Mouse (Mus musculus) hindbrain, embryonic 16.5 days (tissue): ENCODE data around the gene Paxx. TPM values are rescaled to one million over a fixed set of nuclear protein-coding genes. Genes with fewer than 3 reads are reported as not detected.

Experiments
- ATAC-seq: fragments of 200-750 bp; cut with Nextera tagmentation; 2 replicates; pipeline ENCODE4 v1.8.0; 2017; ENCODE audit warnings: moderate TSS enrichment, moderate library complexity
- H3K27ac ChIP-seq: fragments of 300-500 bp; sonication (generic); 2 replicates; pipeline ENCODE4 v1.5.1; 2014; ENCODE audit warnings: low read depth, mild to moderate bottlenecking, control low read depth, low read length, moderate library complexity
- H3K27me3 ChIP-seq: fragments of 300-500 bp; sonication (generic); replicated peaks from 2 replicates; pipeline ENCODE4 v1.6.1; 2014; ENCODE audit warnings: low read length; ENCODE audit not compliant: control insufficient read depth, insufficient read depth
- H3K36me3 ChIP-seq: fragments of 300-500 bp; sonication (generic); 2 replicates; pipeline ENCODE4 v1.6.1; 2014; ENCODE audit warnings: mild to moderate bottlenecking, low read length, moderate library complexity, mixed read lengths; ENCODE audit not compliant: control insufficient read depth, insufficient read depth
- H3K4me1 ChIP-seq: fragments of 300-500 bp; sonication (generic); 2 replicates; pipeline ENCODE4 v1.6.1; 2014; ENCODE audit warnings: low read depth, low read length; ENCODE audit not compliant: control insufficient read depth, insufficient read depth
- H3K4me2 ChIP-seq: fragments of 300-500 bp; sonication (generic); 2 replicates; pipeline ENCODE4 v1.6.1; 2014; ENCODE audit warnings: mild to moderate bottlenecking, low read length, control low read depth, moderate library complexity
- H3K4me3 ChIP-seq: fragments of 300-500 bp; sonication (generic); 2 replicates; pipeline ENCODE4 v1.5.1; 2014; ENCODE audit warnings: mild to moderate bottlenecking, low read length, control low read depth, moderate library complexity
- H3K9ac ChIP-seq: fragments of 300-500 bp; sonication (generic); 2 replicates; pipeline ENCODE4 v1.6.1; 2014; ENCODE audit warnings: low read depth, mild to moderate bottlenecking, control low read depth, low read length, moderate library complexity
- H3K9me3 ChIP-seq: fragments of 300-500 bp; sonication (generic); 2 replicates; pipeline ENCODE4 v1.6.1; 2014; ENCODE audit warnings: mild to moderate bottlenecking, low read length, moderate library complexity; ENCODE audit not compliant: control insufficient read depth
- WGBS: fragments of 180-500 bp; shearing (Covaris S2); extraction: QIAGEN DNeasy Blood & Tissue Kit; methylation state at CpG from one replicate; pipeline ENCODE4 v1.1.7; 2014; 5-methylcytosine and 5-hydroxymethylcytosine counted together
- polyA plus RNA-seq: library from polyadenylated mRNA; unstranded; fragments of >200 nt; fragmentation: Nextera tagmentation; extraction: Ambion mirVana; gene quantifications from 2 replicates; pipeline ENCODE4 v1.2.1, GENCODE M21; 2015

Gene Paxx
- polyA plus RNA-seq, 1 experiment from 2014 or later: 134 TPM

GRCm38 (mm10) chr2:25487965-25488670 is 27.2 kb upstream of the Paxx start:
- ATAC-seq: no peak
- H3K9ac ChIP-seq: no peak overlapping the region
- H3K27ac ChIP-seq: no peak overlapping the region
- H3K9me3 ChIP-seq: no peaks in the 10 kb centered on the region
- H3K4me2 ChIP-seq: no peak overlapping the region
- H3K4me3 ChIP-seq: no peak overlapping the region
- no peaks in the 10 kb centered on the region for H3K36me3 ChIP-seq
- H3K27me3 ChIP-seq: peaks cover 2% of the 10 kb centered on the region; the same call in 1 of the 2 replicates
- no peaks in the 10 kb centered on the region for H3K4me1 ChIP-seq
- 82% methylated on average over 6 of the region's 6 CpGs for WGBS

GRCm38 (mm10) chr2:25484901-25485647 is 24.2 kb upstream of the Paxx start:
- WGBS: 68% methylated on average over 11 of the region's 11 CpGs
- Histone ChIP-seq H3K36me3 (no peaks in the 10 kb centered on the region), H3K4me2 (no peak overlapping the region), H3K27ac (no peak overlapping the region), H3K9ac (no peak overlapping the region), H3K27me3 (peaks cover 2% of the 10 kb centered on the region; the same call in 1 of the 2 replicates), H3K4me1 (no peaks in the 10 kb centered on the region), H3K4me3 (no peak overlapping the region), H3K9me3 (no peaks in the 10 kb centered on the region)
- no peak for ATAC-seq

GRCm38 (mm10) chr2:25482969-25483368 is 22.1 kb upstream of the Paxx start:
- Histone ChIP-seq H3K9ac (no peak overlapping the region), H3K4me3 (no peak overlapping the region), H3K9me3 (no peaks in the 10 kb centered on the region), H3K4me2 (no peak overlapping the region), H3K36me3 (no peaks in the 10 kb centered on the region), H3K27ac (no peak overlapping the region), H3K27me3 (no peaks in the 10 kb centered on the region), H3K4me1 (no peaks in the 10 kb centered on the region; the same call in 1 of the 2 replicates)
- WGBS: 27% methylated on average over 7 of the region's 7 CpGs
- no peak for ATAC-seq

- 76% methylated on average over 1 of the region's 1 CpGs for WGBS
- Histone ChIP-seq H3K27me3 (no peaks in the 10 kb centered on the region), H3K4me1 (no peaks in the 10 kb centered on the region; the same call in 1 of the 2 replicates), H3K9me3 (no peaks in the 10 kb centered on the region), H3K4me3 (no peak overlapping the region), H3K36me3 (no peaks in the 10 kb centered on the region), H3K4me2 (no peak overlapping the region), H3K27ac (no peak overlapping the region), H3K9ac (no peak overlapping the region)
- ATAC-seq: no peak
These were observed 19.6 kb upstream of the Paxx start for GRCm38 (mm10) chr2:25480541-25480940.

GRCm38 (mm10) chr2:25479551-25480311 is 18.8 kb upstream of the Paxx start:
- no peak for ATAC-seq

DNA sequence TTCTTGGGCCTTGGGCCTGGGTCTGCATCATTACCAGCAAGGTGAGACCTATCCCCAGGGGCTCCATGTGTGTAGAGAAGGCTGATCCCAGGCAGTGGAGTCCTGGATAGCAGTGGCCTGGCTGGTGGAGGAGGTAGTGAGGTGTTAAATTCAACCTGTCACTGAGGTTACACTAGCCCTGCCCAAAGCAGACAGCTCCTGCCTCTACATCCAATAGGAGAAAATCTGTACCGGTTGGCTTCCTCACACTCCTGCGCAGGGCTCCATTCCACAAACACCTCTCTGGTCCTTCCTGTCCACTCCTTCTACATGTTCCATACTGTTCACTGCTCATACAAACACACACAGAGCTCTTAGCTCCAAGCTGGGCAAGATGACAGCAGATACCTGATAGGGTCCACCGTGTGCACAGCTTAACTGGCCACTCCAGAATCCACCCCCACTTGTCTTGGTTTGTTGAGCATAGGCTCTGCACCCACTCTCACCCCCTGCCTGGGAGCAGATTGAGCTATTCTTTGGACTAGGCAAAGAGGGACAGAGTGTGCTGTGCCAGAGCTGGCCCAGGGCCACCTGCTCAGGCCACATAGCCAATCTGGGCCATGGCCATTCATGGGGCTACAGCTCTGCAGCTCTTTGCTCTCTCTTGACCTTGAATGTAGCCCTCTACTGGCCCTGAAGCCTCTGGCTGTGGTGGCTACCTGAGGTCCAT is 17.2 kb upstream of the Paxx start:
- Histone ChIP-seq H3K9me3 (no peaks in the 10 kb centered on the region), H3K4me3 (no peak overlapping the region), H3K4me2 (no peak overlapping the region), H3K9ac (no peak overlapping the region), H3K36me3 (no peaks in the 10 kb centered on the region), H3K27ac (no peak overlapping the region), H3K27me3 (no peaks in the 10 kb centered on the region), H3K4me1 (no peaks in the 10 kb centered on the region; the same call in 1 of the 2 replicates)
- 89% methylated on average over 3 of the region's 3 CpGs for WGBS
- ATAC-seq: no peak

More at GRCm38 (mm10) chr2:25479551-25480311, 18.8 kb upstream of the Paxx start:
- 75% methylated on average over 10 of the region's 10 CpGs for WGBS
- Histone ChIP-seq H3K9me3 (no peaks in the 10 kb centered on the region), H3K4me3 (no peak overlapping the region), H3K36me3 (no peaks in the 10 kb centered on the region), H3K27ac (no peak overlapping the region), H3K4me2 (no peak overlapping the region), H3K9ac (no peak overlapping the region), H3K27me3 (no peaks in the 10 kb centered on the region), H3K4me1 (no peaks in the 10 kb centered on the region; the same call in 1 of the 2 replicates)

GRCm38 (mm10) chr2:25477541-25477940 is 16.6 kb upstream of the Paxx start:
- no peaks in the 10 kb centered on the region for H3K36me3 ChIP-seq

DNA sequence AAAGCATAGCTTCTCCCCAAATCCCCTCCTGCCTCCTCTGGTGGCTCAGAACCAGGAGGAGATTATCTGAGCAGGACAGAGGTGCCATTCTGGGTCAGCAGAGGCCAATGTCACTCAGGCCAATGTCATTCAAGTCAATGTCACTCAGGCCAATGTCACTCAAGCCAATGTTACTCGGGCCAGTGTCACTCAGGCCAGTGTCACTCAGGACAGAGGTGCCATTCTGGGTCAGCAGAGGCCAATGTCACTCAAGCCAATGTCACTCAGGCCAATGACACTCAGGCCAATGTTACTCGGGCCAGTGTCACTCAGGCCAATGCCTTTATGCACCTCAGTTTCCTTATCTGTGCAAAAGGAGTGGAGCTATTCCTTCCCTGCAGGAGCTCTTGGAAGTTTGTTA is 11.7 kb upstream of the Paxx start:
- Histone ChIP-seq H3K27ac (no peak overlapping the region), H3K9ac (no peak overlapping the region), H3K4me2 (no peak overlapping the region), H3K36me3 (no peaks in the 10 kb centered on the region), H3K9me3 (no peaks in the 10 kb centered on the region), H3K27me3 (no peaks in the 10 kb centered on the region), H3K4me1 (peaks cover 10% of the 10 kb centered on the region), H3K4me3 (no peak overlapping the region)
- WGBS: 89% methylated on average over 2 of the region's 2 CpGs
- no peak for ATAC-seq

More at GRCm38 (mm10) chr2:25477541-25477940, 16.6 kb upstream of the Paxx start:
- WGBS: 90% methylated on average over 8 of the region's 8 CpGs
- H3K9me3 ChIP-seq: no peaks in the 10 kb centered on the region
- no peak overlapping the region for H3K27ac ChIP-seq
- no peak overlapping the region for H3K4me2 ChIP-seq
- no peak overlapping the region for H3K9ac ChIP-seq
- H3K4me3 ChIP-seq: no peak overlapping the region
- no peak for ATAC-seq
- H3K4me1 ChIP-seq: no peaks in the 10 kb centered on the region; the same call in 1 of the 2 replicates
- H3K27me3 ChIP-seq: no peaks in the 10 kb centered on the region
